Mouse (Mus musculus): Measurements from ENCODE around the gene Cpox. TPM values are rescaled to one million over a fixed set of nuclear protein-coding genes. Genes with fewer than 3 reads are reported as not detected.

Gene Cpox
- polyA plus RNA-seq, 1 experiment from 2014 or later = 22.0 TPM

- ATAC-seq (replicated peaks; ENCODE audit: low FRiP score) (no peak), DNase-seq (ENCODE audit: low spot score) (no peak)
- Histone ChIP-seq H3K4me3 (ENCODE audit: low read depth, low read length) (peak overlapping the region; percentile 72), H3K9me3 (ENCODE audit: control insufficient read depth, low read length) (no peaks in the 10 kb centered on the region), H3K27ac (ENCODE audit: low read depth, low read length) (no peak overlapping the region), H3K9ac (ENCODE audit: low read length) (no peak overlapping the region), H3K4me2 (ENCODE audit: low read depth, low read length, severe bottlenecking) (peak overlapping the region; percentile 81), H3K27me3 (ENCODE audit: control insufficient read depth, insufficient read depth, low read length) (no peaks in the 10 kb centered on the region), H3K4me1 (replicated peaks; ENCODE audit: control insufficient read depth, insufficient read depth, low read length) (no peaks in the 10 kb centered on the region; the same call in 1 of the 2 replicates), H3K36me3 (ENCODE audit: control insufficient read depth, insufficient read depth, low read length) (no peaks in the 10 kb centered on the region; the same call in 1 of the 2 replicates)
- 73% methylated on average over 8 of the region's 8 CpGs for WGBS
Measured at GRCm38 (mm10) chr16:58671212-58671985, 1.3 kb downstream of the Cpox start.

- H3K9ac ChIP-seq (ENCODE audit: low read length) = no peak overlapping the region
- no peaks in the 10 kb centered on the region for H3K9me3 ChIP-seq (ENCODE audit: control insufficient read depth, low read length)
- H3K4me2 ChIP-seq (ENCODE audit: low read depth, low read length, severe bottlenecking) = no peak overlapping the region
- no peak overlapping the region for H3K4me3 ChIP-seq (ENCODE audit: low read depth, low read length)
- no peaks in the 10 kb centered on the region; the same call in 1 of the 2 replicates for H3K36me3 ChIP-seq (ENCODE audit: control insufficient read depth, insufficient read depth, low read length)
- H3K27me3 ChIP-seq (ENCODE audit: control insufficient read depth, insufficient read depth, low read length) = no peaks in the 10 kb centered on the region
- H3K4me1 ChIP-seq (replicated peaks; ENCODE audit: control insufficient read depth, insufficient read depth, low read length) = no peaks in the 10 kb centered on the region; the same call in 1 of the 2 replicates
- H3K27ac ChIP-seq (ENCODE audit: low read depth, low read length) = no peak overlapping the region
- DNase-seq (ENCODE audit: low spot score) (no peak), ATAC-seq (replicated peaks; ENCODE audit: low FRiP score) (no peak)
- 93% methylated on average over 13 of the region's 13 CpGs for WGBS
Measured at GRCm38 (mm10) chr16:58672396-58672795, 2.3 kb downstream of the Cpox start.

- H3K4me1 ChIP-seq (replicated peaks; ENCODE audit: control insufficient read depth, insufficient read depth, low read length) = no peaks in the 10 kb centered on the region; the same call in 1 of the 2 replicates
- H3K4me3 ChIP-seq (ENCODE audit: low read depth, low read length) = no peak overlapping the region
- H3K9me3 ChIP-seq (ENCODE audit: control insufficient read depth, low read length) = no peaks in the 10 kb centered on the region
- H3K27me3 ChIP-seq (ENCODE audit: control insufficient read depth, insufficient read depth, low read length) = no peaks in the 10 kb centered on the region
- 96% methylated on average over 15 of the region's 15 CpGs for WGBS
- H3K36me3 ChIP-seq (ENCODE audit: control insufficient read depth, insufficient read depth, low read length) = no peaks in the 10 kb centered on the region; the same call in 1 of the 2 replicates
- ATAC-seq (replicated peaks; ENCODE audit: low FRiP score) = no peak
- H3K27ac ChIP-seq (ENCODE audit: low read depth, low read length) = no peak overlapping the region
- DNase-seq (ENCODE audit: low spot score) = no peak
- no peak overlapping the region for H3K9ac ChIP-seq (ENCODE audit: low read length)
- no peak overlapping the region for H3K4me2 ChIP-seq (ENCODE audit: low read depth, low read length, severe bottlenecking)
Measured at GRCm38 (mm10) chr16:58673811-58674410, 3.8 kb downstream of the Cpox start.

- ATAC-seq (replicated peaks; ENCODE audit: low FRiP score) (no peak), DNase-seq (ENCODE audit: low spot score) (no peak)
- WGBS = 97% methylated on average over 13 of the region's 13 CpGs
- no peaks in the 10 kb centered on the region; the same call in 1 of the 2 replicates for H3K4me1 ChIP-seq (replicated peaks; ENCODE audit: control insufficient read depth, insufficient read depth, low read length)
- H3K36me3 ChIP-seq (ENCODE audit: control insufficient read depth, insufficient read depth, low read length) = no peaks in the 10 kb centered on the region; the same call in 1 of the 2 replicates
- H3K9ac ChIP-seq (ENCODE audit: low read length) = no peak overlapping the region
- H3K27me3 ChIP-seq (ENCODE audit: control insufficient read depth, insufficient read depth, low read length) = no peaks in the 10 kb centered on the region
- no peak overlapping the region for H3K27ac ChIP-seq (ENCODE audit: low read depth, low read length)
- no peak overlapping the region for H3K4me2 ChIP-seq (ENCODE audit: low read depth, low read length, severe bottlenecking)
- no peak overlapping the region for H3K4me3 ChIP-seq (ENCODE audit: low read depth, low read length)
- H3K9me3 ChIP-seq (ENCODE audit: control insufficient read depth, low read length) = no peaks in the 10 kb centered on the region
Measured at GRCm38 (mm10) chr16:58675256-58675655, 5.2 kb downstream of the Cpox start.

- no peaks in the 10 kb centered on the region for H3K9me3 ChIP-seq (ENCODE audit: control insufficient read depth, low read length)
- no peaks in the 10 kb centered on the region for H3K27me3 ChIP-seq (ENCODE audit: control insufficient read depth, insufficient read depth, low read length)
- H3K4me1 ChIP-seq (replicated peaks; ENCODE audit: control insufficient read depth, insufficient read depth, low read length) = no peaks in the 10 kb centered on the region; the same call in 1 of the 2 replicates
- H3K4me2 ChIP-seq (ENCODE audit: low read depth, low read length, severe bottlenecking) = no peak overlapping the region
- DNase-seq (ENCODE audit: low spot score) (no peak), ATAC-seq (replicated peaks; ENCODE audit: low FRiP score) (0 out of 2 replicates have a peak, but pooled peaks have one; percentile 43)
- no peak overlapping the region for H3K4me3 ChIP-seq (ENCODE audit: low read depth, low read length)
- H3K36me3 ChIP-seq (ENCODE audit: control insufficient read depth, insufficient read depth, low read length) = no peaks in the 10 kb centered on the region; the same call in 1 of the 2 replicates
- 90% methylated on average over 7 of the region's 7 CpGs for WGBS
- H3K27ac ChIP-seq (ENCODE audit: low read depth, low read length) = no peak overlapping the region
- H3K9ac ChIP-seq (ENCODE audit: low read length) = no peak overlapping the region
Measured at GRCm38 (mm10) chr16:58676156-58676555, 6.1 kb downstream of the Cpox start.

- Histone ChIP-seq H3K4me1 (replicated peaks; ENCODE audit: control insufficient read depth, insufficient read depth, low read length) (no peaks in the 10 kb centered on the region), H3K9ac (ENCODE audit: low read length) (no peak overlapping the region), H3K27ac (ENCODE audit: low read depth, low read length) (no peak overlapping the region), H3K27me3 (ENCODE audit: control insufficient read depth, insufficient read depth, low read length) (no peaks in the 10 kb centered on the region), H3K4me3 (ENCODE audit: low read depth, low read length) (no peak overlapping the region), H3K36me3 (ENCODE audit: control insufficient read depth, insufficient read depth, low read length) (no peaks in the 10 kb centered on the region; the same call in 1 of the 2 replicates), H3K4me2 (ENCODE audit: low read depth, low read length, severe bottlenecking) (no peak overlapping the region), H3K9me3 (ENCODE audit: control insufficient read depth, low read length) (no peaks in the 10 kb centered on the region)
- no peak for DNase-seq (ENCODE audit: low spot score)
- ATAC-seq (replicated peaks; ENCODE audit: low FRiP score) = no peak
- WGBS = 88% methylated on average over 3 of the region's 3 CpGs
Measured at GRCm38 (mm10) chr16:58676633-58677032, 6.5 kb downstream of the Cpox start.

- Histone ChIP-seq H3K4me2 (ENCODE audit: low read depth, low read length, severe bottlenecking) (no peak overlapping the region), H3K4me3 (ENCODE audit: low read depth, low read length) (no peak overlapping the region), H3K4me1 (replicated peaks; ENCODE audit: control insufficient read depth, insufficient read depth, low read length) (no peaks in the 10 kb centered on the region), H3K27ac (ENCODE audit: low read depth, low read length) (no peak overlapping the region), H3K9me3 (ENCODE audit: control insufficient read depth, low read length) (no peaks in the 10 kb centered on the region), H3K27me3 (ENCODE audit: control insufficient read depth, insufficient read depth, low read length) (no peaks in the 10 kb centered on the region), H3K9ac (ENCODE audit: low read length) (no peak overlapping the region), H3K36me3 (ENCODE audit: control insufficient read depth, insufficient read depth, low read length) (no peaks in the 10 kb centered on the region; the same call in 1 of the 2 replicates)
- no peak for DNase-seq (ENCODE audit: low spot score)
- 76% methylated on average over 5 of the region's 5 CpGs for WGBS
- no peak for ATAC-seq (replicated peaks; ENCODE audit: low FRiP score)
Measured at GRCm38 (mm10) chr16:58677491-58677890, 7.4 kb downstream of the Cpox start.

- Histone ChIP-seq H3K9me3 (ENCODE audit: control insufficient read depth, low read length) (no peaks in the 10 kb centered on the region), H3K4me2 (ENCODE audit: low read depth, low read length, severe bottlenecking) (no peak overlapping the region), H3K27ac (ENCODE audit: low read depth, low read length) (no peak overlapping the region), H3K9ac (ENCODE audit: low read length) (no peak overlapping the region), H3K36me3 (ENCODE audit: control insufficient read depth, insufficient read depth, low read length) (no peaks in the 10 kb centered on the region; the same call in 1 of the 2 replicates), H3K4me1 (replicated peaks; ENCODE audit: control insufficient read depth, insufficient read depth, low read length) (no peaks in the 10 kb centered on the region), H3K4me3 (ENCODE audit: low read depth, low read length) (no peak overlapping the region), H3K27me3 (ENCODE audit: control insufficient read depth, insufficient read depth, low read length) (no peaks in the 10 kb centered on the region)
- ATAC-seq (replicated peaks; ENCODE audit: low FRiP score) (no peak), DNase-seq (ENCODE audit: low spot score) (no peak)
- WGBS = 80% methylated on average over 7 of the region's 7 CpGs
Measured at GRCm38 (mm10) chr16:58678660-58679059, 8.6 kb downstream of the Cpox start.

All from forebrain, embryonic 11.5 days (tissue).